Mouse (Mus musculus): ENCODE data around the gene Ccer1. TPM values are rescaled to one million over a fixed set of nuclear protein-coding genes. Genes with fewer than 3 reads are reported as not detected.
A peak's percentile ranks its signal among the peaks of the same experiment; 100 is the strongest.

The Ccer1 gene
- polyA plus RNA-seq, 1 experiment from 2014 or later: not detected

GRCm38 (mm10) chr10:97689425-97689824 is 3.4 kb upstream of the Ccer1 start:
- Histone ChIP-seq H3K4me1 (ENCODE audit: control insufficient read depth, insufficient read depth, low read length) (no peaks in the 10 kb centered on the region), H3K36me3 (ENCODE audit: control insufficient read depth, insufficient read depth, low read length) (no peaks in the 10 kb centered on the region), H3K27ac (ENCODE audit: low read depth, low read length) (no peak overlapping the region), H3K9ac (ENCODE audit: low read length) (no peak overlapping the region), H3K4me2 (ENCODE audit: low read depth) (no peak overlapping the region), H3K9me3 (ENCODE audit: control insufficient read depth, low read length) (no peaks in the 10 kb centered on the region), H3K4me3 (ENCODE audit: low read depth, low read length) (no peak overlapping the region), H3K27me3 (ENCODE audit: control insufficient read depth, insufficient read depth, low read length) (no peaks in the 10 kb centered on the region)
- WGBS: 84% methylated on average over 3 of the region's 3 CpGs
- ATAC-seq (ENCODE audit: insufficient read depth, low FRiP score, low TSS enrichment) (no peak), DNase-seq (ENCODE audit: low spot score) (no peak)

- ATAC-seq (ENCODE audit: insufficient read depth, low FRiP score, low TSS enrichment) (no peak), DNase-seq (ENCODE audit: low spot score) (no peak)
- 92% methylated on average over 37 of the region's 37 CpGs for WGBS
- Histone ChIP-seq H3K27ac (ENCODE audit: low read depth, low read length) (no peak overlapping the region), H3K27me3 (ENCODE audit: control insufficient read depth, insufficient read depth, low read length) (no peaks in the 10 kb centered on the region), H3K4me1 (ENCODE audit: control insufficient read depth, insufficient read depth, low read length) (no peaks in the 10 kb centered on the region), H3K9me3 (ENCODE audit: control insufficient read depth, low read length) (no peaks in the 10 kb centered on the region), H3K36me3 (ENCODE audit: control insufficient read depth, insufficient read depth, low read length) (no peaks in the 10 kb centered on the region), H3K4me2 (ENCODE audit: low read depth) (no peak overlapping the region), H3K9ac (ENCODE audit: low read length) (no peak overlapping the region), H3K4me3 (ENCODE audit: low read depth, low read length) (no peak overlapping the region)
Observed at GRCm38 (mm10) chr10:97693398-97694135, 708 bp downstream of the Ccer1 start.

GRCm38 (mm10) chr10:97702321-97702720 is 9.5 kb downstream of the Ccer1 start:
- no peaks in the 10 kb centered on the region for H3K4me1 ChIP-seq (ENCODE audit: control insufficient read depth, insufficient read depth, low read length)
- no peak overlapping the region for H3K27ac ChIP-seq (ENCODE audit: low read depth, low read length)
- no peaks in the 10 kb centered on the region for H3K27me3 ChIP-seq (ENCODE audit: control insufficient read depth, insufficient read depth, low read length)
- DNase-seq (ENCODE audit: low spot score) (no peak), ATAC-seq (ENCODE audit: insufficient read depth, low FRiP score, low TSS enrichment) (no peak)
- H3K4me3 ChIP-seq (ENCODE audit: low read depth, low read length): no peak overlapping the region
- no peak overlapping the region for H3K4me2 ChIP-seq (ENCODE audit: low read depth)
- H3K9ac ChIP-seq (ENCODE audit: low read length): no peak overlapping the region
- H3K36me3 ChIP-seq (ENCODE audit: control insufficient read depth, insufficient read depth, low read length): no peaks in the 10 kb centered on the region
- no peaks in the 10 kb centered on the region for H3K9me3 ChIP-seq (ENCODE audit: control insufficient read depth, low read length)

GRCm38 (mm10) chr10:97704562-97704961 is 11.7 kb downstream of the Ccer1 start:
- WGBS: 59% methylated on average over 1 of the region's 1 CpGs
- no peak overlapping the region for H3K4me3 ChIP-seq (ENCODE audit: low read depth, low read length)
- no peaks in the 10 kb centered on the region for H3K36me3 ChIP-seq (ENCODE audit: control insufficient read depth, insufficient read depth, low read length)
- no peaks in the 10 kb centered on the region for H3K27me3 ChIP-seq (ENCODE audit: control insufficient read depth, insufficient read depth, low read length)
- H3K4me2 ChIP-seq (ENCODE audit: low read depth): no peak overlapping the region
- peak; percentile 69 for DNase-seq (ENCODE audit: low spot score)
- H3K4me1 ChIP-seq (ENCODE audit: control insufficient read depth, insufficient read depth, low read length): no peaks in the 10 kb centered on the region
- H3K9ac ChIP-seq (ENCODE audit: low read length): no peak overlapping the region
- H3K9me3 ChIP-seq (ENCODE audit: control insufficient read depth, low read length): no peaks in the 10 kb centered on the region
- ATAC-seq (ENCODE audit: insufficient read depth, low FRiP score, low TSS enrichment): no peak; the same call in 1 of the 2 replicates
- H3K27ac ChIP-seq (ENCODE audit: low read depth, low read length): no peak overlapping the region

- Histone ChIP-seq H3K36me3 (ENCODE audit: control insufficient read depth, insufficient read depth, low read length) (no peaks in the 10 kb centered on the region), H3K4me1 (ENCODE audit: control insufficient read depth, insufficient read depth, low read length) (no peaks in the 10 kb centered on the region), H3K9me3 (ENCODE audit: control insufficient read depth, low read length) (no peaks in the 10 kb centered on the region), H3K27me3 (ENCODE audit: control insufficient read depth, insufficient read depth, low read length) (no peaks in the 10 kb centered on the region), H3K4me3 (ENCODE audit: low read depth, low read length) (no peak overlapping the region), H3K4me2 (ENCODE audit: low read depth) (no peak overlapping the region), H3K9ac (ENCODE audit: low read length) (no peak overlapping the region), H3K27ac (ENCODE audit: low read depth, low read length) (no peak overlapping the region)
- DNase-seq (ENCODE audit: low spot score): peak; percentile 49
- no peak for ATAC-seq (ENCODE audit: insufficient read depth, low FRiP score, low TSS enrichment)
- WGBS: 4% methylated on average over 5 of the region's 5 CpGs
Observed at GRCm38 (mm10) chr10:97712687-97713086, 19.8 kb downstream of the Ccer1 start.

GRCm38 (mm10) chr10:97714584-97714983 is 21.7 kb downstream of the Ccer1 start:
- Histone ChIP-seq H3K9ac (ENCODE audit: low read length) (no peak overlapping the region), H3K4me2 (ENCODE audit: low read depth) (no peak overlapping the region), H3K27me3 (ENCODE audit: control insufficient read depth, insufficient read depth, low read length) (no peaks in the 10 kb centered on the region), H3K4me3 (ENCODE audit: low read depth, low read length) (no peak overlapping the region), H3K27ac (ENCODE audit: low read depth, low read length) (no peak overlapping the region), H3K9me3 (ENCODE audit: control insufficient read depth, low read length) (no peaks in the 10 kb centered on the region), H3K36me3 (ENCODE audit: control insufficient read depth, insufficient read depth, low read length) (no peaks in the 10 kb centered on the region), H3K4me1 (ENCODE audit: control insufficient read depth, insufficient read depth, low read length) (no peaks in the 10 kb centered on the region)
- ATAC-seq (ENCODE audit: insufficient read depth, low FRiP score, low TSS enrichment) (no peak), DNase-seq (ENCODE audit: low spot score) (no peak)
- WGBS: 70% methylated on average over 4 of the region's 4 CpGs

- Histone ChIP-seq H3K4me3 (ENCODE audit: low read depth, low read length) (no peak overlapping the region), H3K36me3 (ENCODE audit: control insufficient read depth, insufficient read depth, low read length) (no peaks in the 10 kb centered on the region), H3K27ac (ENCODE audit: low read depth, low read length) (no peak overlapping the region), H3K9ac (ENCODE audit: low read length) (no peak overlapping the region), H3K4me2 (ENCODE audit: low read depth) (no peak overlapping the region), H3K4me1 (ENCODE audit: control insufficient read depth, insufficient read depth, low read length) (no peaks in the 10 kb centered on the region), H3K27me3 (ENCODE audit: control insufficient read depth, insufficient read depth, low read length) (no peaks in the 10 kb centered on the region), H3K9me3 (ENCODE audit: control insufficient read depth, low read length) (no peaks in the 10 kb centered on the region)
- WGBS: 85% methylated on average over 3 of the region's 3 CpGs
- no peak for ATAC-seq (ENCODE audit: insufficient read depth, low FRiP score, low TSS enrichment)
- no peak for DNase-seq (ENCODE audit: low spot score)
Observed at GRCm38 (mm10) chr10:97715289-97715906, 22.5 kb downstream of the Ccer1 start.

GRCm38 (mm10) chr10:97717233-97717632 is 24.4 kb downstream of the Ccer1 start:
- ATAC-seq (ENCODE audit: insufficient read depth, low FRiP score, low TSS enrichment) (no peak), DNase-seq (ENCODE audit: low spot score) (no peak)
- WGBS: 74% methylated on average over 1 of the region's 1 CpGs
- Histone ChIP-seq H3K27me3 (ENCODE audit: control insufficient read depth, insufficient read depth, low read length) (no peaks in the 10 kb centered on the region), H3K27ac (ENCODE audit: low read depth, low read length) (no peak overlapping the region), H3K36me3 (ENCODE audit: control insufficient read depth, insufficient read depth, low read length) (no peaks in the 10 kb centered on the region), H3K9me3 (ENCODE audit: control insufficient read depth, low read length) (no peaks in the 10 kb centered on the region), H3K4me3 (ENCODE audit: low read depth, low read length) (no peak overlapping the region), H3K4me2 (ENCODE audit: low read depth) (no peak overlapping the region), H3K4me1 (ENCODE audit: control insufficient read depth, insufficient read depth, low read length) (no peaks in the 10 kb centered on the region), H3K9ac (ENCODE audit: low read length) (no peak overlapping the region)

GRCm38 (mm10) chr10:97718021-97718420 is 25.2 kb downstream of the Ccer1 start:
- Histone ChIP-seq H3K9ac (ENCODE audit: low read length) (no peak overlapping the region), H3K9me3 (ENCODE audit: control insufficient read depth, low read length) (no peaks in the 10 kb centered on the region), H3K4me3 (ENCODE audit: low read depth, low read length) (no peak overlapping the region), H3K36me3 (ENCODE audit: control insufficient read depth, insufficient read depth, low read length) (no peaks in the 10 kb centered on the region), H3K4me2 (ENCODE audit: low read depth) (no peak overlapping the region), H3K27me3 (ENCODE audit: control insufficient read depth, insufficient read depth, low read length) (no peaks in the 10 kb centered on the region), H3K27ac (ENCODE audit: low read depth, low read length) (no peak overlapping the region), H3K4me1 (ENCODE audit: control insufficient read depth, insufficient read depth, low read length) (no peaks in the 10 kb centered on the region)
- WGBS: 85% methylated on average over 2 of the region's 2 CpGs
- no peak for DNase-seq (ENCODE audit: low spot score)
- no peak for ATAC-seq (ENCODE audit: insufficient read depth, low FRiP score, low TSS enrichment)
